Mouse (Mus musculus) thymus, adult 2 months (tissue): Measurements from ENCODE around the gene Ssna1.

ENCODE experiments used
- CTCF ChIP-seq: fragments of 200-500 bp; IDR thresholded peaks from 2 replicates; pipeline ENCODE4 v1.5.1; 2012; ENCODE audit warnings: mild to moderate bottlenecking, control low read depth, low read length, moderate library complexity, borderline replicate concordance; ENCODE audit not compliant: control insufficient read depth, poor library complexity, insufficient read depth; ENCODE audit errors: extremely low read depth
- POLR2A ChIP-seq: fragments of 200-500 bp; IDR thresholded peaks from 2 replicates; pipeline ENCODE4 v1.6.1; 2012; ENCODE audit warnings: mild to moderate bottlenecking, low read length, control low read depth, moderate library complexity; ENCODE audit not compliant: control insufficient read depth, poor library complexity, insufficient read depth; ENCODE audit errors: extremely low read depth

DNA sequence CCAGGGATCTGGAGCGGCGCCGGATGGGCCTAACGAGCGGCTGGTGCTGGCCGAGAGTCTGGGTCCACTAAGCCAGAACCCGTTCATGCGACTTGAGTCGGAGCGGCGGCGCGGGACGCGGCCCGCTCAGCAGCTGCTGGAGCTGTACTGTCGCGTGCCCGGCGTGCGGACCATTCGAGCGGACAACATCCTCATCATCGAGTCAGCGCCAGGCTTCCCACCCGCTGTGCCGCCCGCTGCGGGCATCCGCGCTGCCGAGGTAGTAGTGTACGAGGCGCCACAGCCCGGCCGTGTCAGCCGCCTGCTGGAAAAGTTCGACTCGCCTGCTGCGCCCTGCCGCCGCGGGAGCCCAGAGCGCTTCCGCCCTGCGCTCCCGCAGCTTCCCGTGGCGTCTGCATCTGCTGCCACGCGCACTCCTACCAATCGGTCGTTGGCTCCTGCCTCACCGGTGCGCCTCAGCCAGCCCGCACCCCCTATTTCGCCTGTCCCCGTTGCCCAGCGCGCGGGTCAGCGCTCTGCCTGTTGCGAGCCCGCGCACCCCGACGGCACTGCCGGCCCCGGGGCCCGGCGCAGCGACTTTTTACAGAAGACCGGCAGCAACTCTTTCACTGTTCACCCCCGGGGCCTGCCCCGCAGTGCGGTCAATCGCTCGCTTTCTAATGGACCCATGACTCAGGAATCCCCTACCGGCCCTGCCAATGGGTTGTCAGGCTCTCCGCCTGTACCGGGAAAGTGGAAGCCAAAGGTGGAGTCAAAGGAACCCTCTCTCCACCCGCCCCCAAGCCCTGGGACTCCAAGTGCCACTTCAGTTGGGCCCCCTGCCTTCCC, 9.2 kb downstream of the Ssna1 start:
- no peak for TF ChIP-seq CTCF
- TF ChIP-seq POLR2A: no peak
